Mouse (Mus musculus): Measurements from ENCODE around the gene Ttc12. TPM values are rescaled to one million over a fixed set of nuclear protein-coding genes. Genes with fewer than 3 reads are reported as not detected.

Gene Ttc12
- polyA plus RNA-seq, 1 experiment from 2014 or later = 1.8 TPM

DNA sequence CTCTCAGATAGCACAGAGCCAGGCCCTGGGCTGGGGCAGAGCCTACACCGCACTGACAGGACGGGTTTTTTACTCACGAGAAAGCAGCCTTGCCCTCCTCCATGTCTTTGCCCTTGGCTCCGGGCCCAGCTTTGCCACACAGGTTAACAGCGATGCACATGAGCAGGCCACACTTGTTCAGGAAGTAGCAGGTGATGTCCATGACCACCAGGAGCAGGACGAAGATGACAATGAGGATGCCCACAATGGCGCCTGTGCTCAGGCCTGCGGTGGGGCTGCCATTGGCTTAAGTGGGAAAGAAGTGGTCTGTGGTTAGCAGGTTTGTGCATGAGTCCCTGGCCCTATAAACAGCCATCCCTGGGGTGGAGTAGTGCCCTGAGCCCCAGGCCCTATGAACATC lies 23.6 kb upstream of the Ttc12 start:
- no peak overlapping the region for H3K27ac ChIP-seq (replicated peaks in 1 of 2; ENCODE audit: control insufficient read depth in 1 of 2, insufficient read depth in 1 of 2, low read depth in 2 of 2, low read length in 2 of 2)
- no peak overlapping the region for H3K9ac ChIP-seq (ENCODE audit: low read length)
- H3K4me3 ChIP-seq (ENCODE audit: control insufficient read depth in 1 of 2, insufficient read depth in 1 of 2, low read depth in 1 of 2, low read length in 2 of 2) = no peak overlapping the region
- no peaks in the 10 kb centered on the region for H3K9me3 ChIP-seq (ENCODE audit: control insufficient read depth, low read length)
- H3K4me2 ChIP-seq (ENCODE audit: low read length) = no peak overlapping the region
- WGBS = 91% methylated on average over 8 of the region's 8 CpGs
- no peaks in the 10 kb centered on the region for H3K27me3 ChIP-seq (ENCODE audit: control insufficient read depth, insufficient read depth, low read length)
- ATAC-seq (ENCODE audit: insufficient number of reproducible peaks, insufficient read depth, low FRiP score, low read depth) = no peak
- peaks cover 54% of the 10 kb centered on the region for H3K36me3 ChIP-seq (ENCODE audit: control insufficient read depth, insufficient read depth, low read length)
- no peaks in the 10 kb centered on the region for H3K4me1 ChIP-seq (ENCODE audit: control insufficient read depth in 2 of 2, insufficient read depth in 2 of 2, low read length in 2 of 2)

DNA sequence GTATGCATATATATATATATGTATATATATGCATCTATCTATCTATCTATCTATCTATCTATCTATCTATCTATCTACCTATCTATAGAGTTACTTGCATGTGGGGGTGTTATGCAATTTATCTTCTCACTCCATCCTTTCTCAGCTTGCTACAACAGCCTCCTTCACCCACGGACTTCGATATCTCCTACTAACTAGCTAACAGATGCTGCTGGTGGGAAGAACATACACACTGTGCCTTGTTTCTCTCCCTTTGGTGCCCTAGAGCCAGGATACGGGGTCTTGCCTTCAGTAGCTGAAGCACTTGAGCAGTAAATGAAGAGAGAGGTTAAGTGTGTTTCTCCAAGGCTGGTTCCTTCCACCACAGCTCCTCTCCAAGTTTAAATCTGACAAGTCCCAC lies 23.1 kb upstream of the Ttc12 start:
- no peak overlapping the region for H3K27ac ChIP-seq (replicated peaks in 1 of 2; ENCODE audit: control insufficient read depth in 1 of 2, insufficient read depth in 1 of 2, low read depth in 2 of 2, low read length in 2 of 2)
- ATAC-seq (ENCODE audit: insufficient number of reproducible peaks, insufficient read depth, low FRiP score, low read depth) = no peak
- H3K4me3 ChIP-seq (ENCODE audit: control insufficient read depth in 1 of 2, insufficient read depth in 1 of 2, low read depth in 1 of 2, low read length in 2 of 2) = no peak overlapping the region
- no peaks in the 10 kb centered on the region for H3K4me1 ChIP-seq (ENCODE audit: control insufficient read depth in 2 of 2, insufficient read depth in 2 of 2, low read length in 2 of 2)
- no peaks in the 10 kb centered on the region for H3K27me3 ChIP-seq (ENCODE audit: control insufficient read depth, insufficient read depth, low read length)
- no peak overlapping the region for H3K9ac ChIP-seq (ENCODE audit: low read length)
- no peak overlapping the region for H3K4me2 ChIP-seq (ENCODE audit: low read length)
- H3K36me3 ChIP-seq (ENCODE audit: control insufficient read depth, insufficient read depth, low read length) = peaks cover 59% of the 10 kb centered on the region
- no peaks in the 10 kb centered on the region for H3K9me3 ChIP-seq (ENCODE audit: control insufficient read depth, low read length)
- WGBS = 90% methylated on average over 3 of the region's 3 CpGs

DNA sequence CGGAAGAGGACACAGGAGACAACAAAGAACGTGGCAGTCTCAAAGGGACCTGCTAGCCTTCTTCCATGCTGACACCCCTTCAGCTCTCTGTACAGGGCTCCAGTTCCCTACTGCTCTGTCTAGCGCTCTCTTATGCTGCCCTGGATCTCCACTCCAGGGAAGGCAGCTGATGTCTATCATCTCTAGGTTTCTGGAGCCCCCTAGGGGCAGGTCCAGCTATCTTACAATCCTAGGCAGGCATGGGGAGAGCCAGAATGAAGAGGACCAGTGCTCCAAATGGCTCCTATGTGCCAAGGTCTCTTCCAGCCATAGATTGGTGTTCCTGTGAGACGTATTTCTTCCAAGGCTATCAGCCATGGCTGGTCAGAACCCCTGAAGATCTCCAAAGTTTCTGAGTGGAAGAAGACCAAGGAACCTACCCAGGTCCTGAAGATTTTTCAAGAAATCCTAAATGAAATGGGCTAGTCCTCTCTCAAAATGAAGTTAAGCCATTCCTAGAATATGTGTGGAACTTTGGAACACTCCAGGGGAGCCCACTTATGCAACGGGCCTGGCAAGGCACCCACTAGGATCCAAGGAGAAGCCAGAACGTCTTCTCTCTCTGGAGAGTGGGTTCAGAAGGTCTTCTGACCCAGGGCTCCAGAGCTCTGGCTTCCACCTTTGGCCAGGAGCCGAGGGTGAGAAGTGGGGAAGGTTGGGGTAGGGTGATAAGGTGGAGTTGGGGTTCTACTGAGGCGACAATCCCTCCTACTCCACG lies 22.0 kb upstream of the Ttc12 start:
- Histone ChIP-seq H3K9ac (ENCODE audit: low read length) (no peak overlapping the region), H3K4me3 (ENCODE audit: control insufficient read depth in 1 of 2, insufficient read depth in 1 of 2, low read depth in 1 of 2, low read length in 2 of 2) (no peak overlapping the region), H3K4me1 (ENCODE audit: control insufficient read depth in 2 of 2, insufficient read depth in 2 of 2, low read length in 2 of 2) (no peaks in the 10 kb centered on the region), H3K9me3 (ENCODE audit: control insufficient read depth, low read length) (no peaks in the 10 kb centered on the region), H3K4me2 (ENCODE audit: low read length) (no peak overlapping the region), H3K27me3 (ENCODE audit: control insufficient read depth, insufficient read depth, low read length) (no peaks in the 10 kb centered on the region), H3K36me3 (ENCODE audit: control insufficient read depth, insufficient read depth, low read length) (peaks cover 62% of the 10 kb centered on the region), H3K27ac (replicated peaks in 1 of 2; ENCODE audit: control insufficient read depth in 1 of 2, insufficient read depth in 1 of 2, low read depth in 2 of 2, low read length in 2 of 2) (no peak overlapping the region)
- 78% methylated on average over 9 of the region's 9 CpGs for WGBS
- ATAC-seq (ENCODE audit: insufficient number of reproducible peaks, insufficient read depth, low FRiP score, low read depth) = no peak

DNA sequence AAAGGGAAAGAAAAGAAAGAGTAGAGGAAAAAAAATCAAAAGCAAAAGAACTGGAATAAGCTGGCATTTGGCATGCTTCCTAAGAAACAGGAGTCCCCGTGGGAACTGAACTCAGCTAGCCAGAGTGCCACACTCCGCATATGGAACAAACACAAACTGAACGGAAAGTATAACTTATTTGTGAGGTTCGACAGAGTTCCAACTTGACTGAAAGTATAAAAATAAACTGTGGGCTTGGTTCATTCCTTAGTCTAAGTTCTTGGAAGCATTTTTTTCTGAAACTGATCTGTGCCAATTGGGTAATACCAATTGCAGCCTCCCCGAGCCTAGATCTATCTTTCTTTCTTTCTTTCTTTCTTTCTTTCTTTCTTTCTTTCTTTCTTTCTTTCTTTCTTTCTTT lies 18.6 kb upstream of the Ttc12 start:
- H3K27me3 ChIP-seq (ENCODE audit: control insufficient read depth, insufficient read depth, low read length) = no peaks in the 10 kb centered on the region
- no peak overlapping the region for H3K9ac ChIP-seq (ENCODE audit: low read length)
- no peak overlapping the region for H3K4me2 ChIP-seq (ENCODE audit: low read length)
- H3K4me3 ChIP-seq (ENCODE audit: control insufficient read depth in 1 of 2, insufficient read depth in 1 of 2, low read depth in 1 of 2, low read length in 2 of 2) = no peak overlapping the region
- ATAC-seq (ENCODE audit: insufficient number of reproducible peaks, insufficient read depth, low FRiP score, low read depth) = no peak
- no peaks in the 10 kb centered on the region for H3K4me1 ChIP-seq (ENCODE audit: control insufficient read depth in 2 of 2, insufficient read depth in 2 of 2, low read length in 2 of 2)
- H3K36me3 ChIP-seq (ENCODE audit: control insufficient read depth, insufficient read depth, low read length) = peaks cover 58% of the 10 kb centered on the region
- H3K27ac ChIP-seq (replicated peaks in 1 of 2; ENCODE audit: control insufficient read depth in 1 of 2, insufficient read depth in 1 of 2, low read depth in 2 of 2, low read length in 2 of 2) = no peak overlapping the region
- H3K9me3 ChIP-seq (ENCODE audit: control insufficient read depth, low read length) = no peaks in the 10 kb centered on the region
- 72% methylated on average over 5 of the region's 5 CpGs for WGBS

DNA sequence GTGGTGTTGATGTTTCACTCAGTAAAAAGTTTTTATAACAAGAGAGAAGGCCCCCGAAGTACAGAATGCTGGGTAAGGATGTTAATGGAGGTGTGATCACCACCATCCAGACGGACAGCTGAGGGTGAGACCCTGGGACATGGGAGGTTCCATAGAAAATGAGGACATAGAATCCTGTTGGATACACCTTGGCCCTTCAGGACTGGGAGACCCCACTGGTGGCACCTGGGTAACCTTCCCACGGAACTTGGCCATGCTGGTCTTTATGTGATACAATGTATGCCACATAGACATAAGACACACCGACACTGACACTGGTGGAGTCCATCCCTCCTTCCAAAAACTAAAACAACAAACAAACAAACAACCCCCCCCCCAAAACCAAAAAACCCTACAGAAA lies 16.2 kb upstream of the Ttc12 start:
- H3K4me3 ChIP-seq (ENCODE audit: control insufficient read depth in 1 of 2, insufficient read depth in 1 of 2, low read depth in 1 of 2, low read length in 2 of 2) = no peak overlapping the region
- no peak overlapping the region for H3K9ac ChIP-seq (ENCODE audit: low read length)
- H3K4me1 ChIP-seq (ENCODE audit: control insufficient read depth in 2 of 2, insufficient read depth in 2 of 2, low read length in 2 of 2) = no peaks in the 10 kb centered on the region
- H3K27me3 ChIP-seq (ENCODE audit: control insufficient read depth, insufficient read depth, low read length) = no peaks in the 10 kb centered on the region
- no peak overlapping the region for H3K27ac ChIP-seq (replicated peaks in 1 of 2; ENCODE audit: control insufficient read depth in 1 of 2, insufficient read depth in 1 of 2, low read depth in 2 of 2, low read length in 2 of 2)
- H3K4me2 ChIP-seq (ENCODE audit: low read length) = no peak overlapping the region
- H3K36me3 ChIP-seq (ENCODE audit: control insufficient read depth, insufficient read depth, low read length) = peaks cover 38% of the 10 kb centered on the region
- H3K9me3 ChIP-seq (ENCODE audit: control insufficient read depth, low read length) = no peaks in the 10 kb centered on the region
- no peak for ATAC-seq (ENCODE audit: insufficient number of reproducible peaks, insufficient read depth, low FRiP score, low read depth)
- 89% methylated on average over 4 of the region's 4 CpGs for WGBS

DNA sequence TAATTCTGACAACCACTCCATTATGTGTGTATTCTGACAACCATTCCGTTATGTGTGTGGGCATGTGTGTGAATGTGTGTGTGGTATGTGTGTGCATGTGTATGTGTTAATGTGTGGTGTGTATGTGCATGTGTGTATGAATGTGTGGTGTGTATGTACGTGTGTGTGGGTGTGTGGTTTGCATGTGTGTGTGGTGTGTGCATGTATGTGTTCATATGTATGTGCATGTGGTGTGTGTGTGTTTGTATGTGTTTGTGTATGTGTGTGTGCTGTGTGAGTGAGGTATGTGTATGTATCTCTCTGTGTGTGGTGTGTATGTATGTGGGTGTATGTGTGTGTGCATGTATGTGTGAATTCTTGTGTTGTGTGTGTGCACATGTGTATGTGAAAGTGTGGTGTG lies 13.9 kb upstream of the Ttc12 start:
- no peaks in the 10 kb centered on the region for H3K4me1 ChIP-seq (ENCODE audit: control insufficient read depth in 2 of 2, insufficient read depth in 2 of 2, low read length in 2 of 2)
- 84% methylated on average over 2 of the region's 2 CpGs for WGBS
- H3K27me3 ChIP-seq (ENCODE audit: control insufficient read depth, insufficient read depth, low read length) = no peaks in the 10 kb centered on the region
- no peak overlapping the region for H3K4me2 ChIP-seq (ENCODE audit: low read length)
- H3K9ac ChIP-seq (ENCODE audit: low read length) = no peak overlapping the region
- H3K27ac ChIP-seq (replicated peaks in 1 of 2; ENCODE audit: control insufficient read depth in 1 of 2, insufficient read depth in 1 of 2, low read depth in 2 of 2, low read length in 2 of 2) = no peak overlapping the region
- H3K9me3 ChIP-seq (ENCODE audit: control insufficient read depth, low read length) = no peaks in the 10 kb centered on the region
- H3K4me3 ChIP-seq (ENCODE audit: control insufficient read depth in 1 of 2, insufficient read depth in 1 of 2, low read depth in 1 of 2, low read length in 2 of 2) = no peak overlapping the region
- peaks cover 15% of the 10 kb centered on the region; the same call in 1 of the 2 replicates for H3K36me3 ChIP-seq (ENCODE audit: control insufficient read depth, insufficient read depth, low read length)
- no peak for ATAC-seq (ENCODE audit: insufficient number of reproducible peaks, insufficient read depth, low FRiP score, low read depth)

DNA sequence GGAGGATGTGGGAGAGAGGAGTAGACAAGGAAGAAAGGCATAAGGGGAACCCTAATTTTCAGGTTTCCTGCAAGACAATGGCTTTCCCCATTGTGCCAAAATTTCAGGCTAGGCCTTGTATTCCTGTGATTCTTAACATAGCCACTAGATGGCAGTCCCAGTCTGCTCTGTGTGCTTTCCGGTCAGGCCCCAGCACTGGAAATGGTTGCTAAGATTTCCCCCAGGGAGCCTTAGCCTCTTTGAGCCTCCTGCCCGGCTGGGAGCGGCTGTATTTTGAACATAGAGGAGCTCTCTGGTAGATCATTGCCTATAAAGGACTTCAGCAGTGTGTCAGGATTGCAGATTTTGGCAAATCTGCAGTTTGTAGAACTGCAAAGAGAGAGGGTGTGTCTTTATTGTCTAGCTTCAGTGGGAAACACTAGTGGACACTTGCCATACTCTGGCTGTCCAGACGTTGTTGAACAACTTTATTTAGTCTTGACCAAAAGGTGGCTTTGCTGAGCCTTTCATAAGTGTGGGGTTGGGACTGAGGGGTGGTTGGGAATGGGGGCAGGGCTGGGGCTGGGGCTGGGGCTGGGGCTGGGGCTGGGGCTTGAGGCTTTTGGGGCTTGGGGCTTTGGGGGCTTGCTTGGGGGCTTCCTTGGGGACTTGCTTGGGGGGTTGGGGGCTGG lies 8.1 kb upstream of the Ttc12 start:
- no peak for ATAC-seq (ENCODE audit: insufficient number of reproducible peaks, insufficient read depth, low FRiP score, low read depth)
- Histone ChIP-seq H3K4me3 (ENCODE audit: control insufficient read depth in 1 of 2, insufficient read depth in 1 of 2, low read depth in 1 of 2, low read length in 2 of 2) (no peak overlapping the region), H3K9ac (ENCODE audit: low read length) (no peak overlapping the region), H3K9me3 (ENCODE audit: control insufficient read depth, low read length) (no peaks in the 10 kb centered on the region), H3K27me3 (ENCODE audit: control insufficient read depth, insufficient read depth, low read length) (0 out of 2 replicates have a peak, but pooled peaks cover 5% of the 10 kb centered on the region), H3K4me1 (ENCODE audit: control insufficient read depth in 2 of 2, insufficient read depth in 2 of 2, low read length in 2 of 2) (no peaks in the 10 kb centered on the region; a peak in 1 of 4 replicates), H3K36me3 (ENCODE audit: control insufficient read depth, insufficient read depth, low read length) (no peaks in the 10 kb centered on the region), H3K27ac (replicated peaks in 1 of 2; ENCODE audit: control insufficient read depth in 1 of 2, insufficient read depth in 1 of 2, low read depth in 2 of 2, low read length in 2 of 2) (no peak overlapping the region), H3K4me2 (ENCODE audit: low read length) (no peak overlapping the region)
- 3% methylated on average over 4 of the region's 4 CpGs for WGBS

All from heart, embryonic 14.5 days (tissue).